Comparison of ENCODE assay signal across 9 mouse cellular contexts in genomic region chr4:107019027-107019426, GRCm38 (mm10). TPM values are rescaled to one million over a fixed set of nuclear protein-coding genes. Genes with fewer than 3 reads are reported as not detected.
A peak's percentile ranks its signal among the peaks of the same experiment; 100 is the strongest.
DNase-seq lines count a peak whose midpoint lies in the region; ATAC-seq and TF ChIP-seq lines count a peak whose summit lies in the region.
"Had no signal": no experiment of that assay in that cellular context is flagged by ENCODE, and none has a peak within 500 bp of the region (broad histone marks: within the 10 kb centered on the region; RNA-seq: fewer than 3 reads in every experiment).

No protein-coding gene starts in this region.

- no peaks in the 10 kb centered on the region for H3K27me3 ChIP-seq in midbrain, embryonic 15.5 days (replicated peaks)
- H3K27me3 ChIP-seq in liver, postnatal 0 days (ENCODE audit: insufficient read depth, low read length): no peaks in the 10 kb centered on the region
- H3K27me3 ChIP-seq: CH12.LX had no signal

- H3K9ac ChIP-seq in midbrain, embryonic 15.5 days: 0 out of 2 replicates have a peak overlapping the region, but pooled peaks have one; percentile 12
- no peak overlapping the region for H3K9ac ChIP-seq in liver, postnatal 0 days (replicated peaks)

- no peak overlapping the region for H3K4me2 ChIP-seq in midbrain, embryonic 15.5 days
- H3K4me2 ChIP-seq in liver, postnatal 0 days (ENCODE audit: low read depth, low read length): no peak overlapping the region

- intact Hi-C loops in gastrocnemius, adult 2 months (cut with DNase I): loop anchor here (5.0 kb wide), 1 partner anchor 33 kb away; no protein-coding TSS in a partner anchor
- intact Hi-C loops in gastrocnemius, postnatal 14 days (cut with DNase I; ENCODE audit: low total_unique reads): no loop called here

- ATAC-seq in midbrain, embryonic 15.5 days (replicated peaks): no peak
- ATAC-seq in liver, postnatal 0 days: no peak

- WGBS in midbrain, embryonic 15.5 days: 22% methylated on average over 7 of the region's 7 CpGs
- 67% methylated on average over 7 of the region's 7 CpGs for WGBS in liver, postnatal 0 days (ENCODE audit: insufficient replicate concordance)

- peak overlapping the region; percentile 71 for H3K27ac ChIP-seq in gastrocnemius, adult 2 months
- peak overlapping the region; percentile 82 for H3K27ac ChIP-seq in layer of hippocampus, adult 2 months
- peak overlapping the region; percentile 65 for H3K27ac ChIP-seq in midbrain, embryonic 15.5 days
- H3K27ac ChIP-seq in liver, postnatal 0 days (ENCODE audit: low read depth): no peak overlapping the region

- DNase-seq in gastrocnemius, adult 2 months: peak; percentile 73
- DNase-seq in gastrocnemius, postnatal 25 days: no peak
- DNase-seq in adrenal gland, postnatal 25 days: peak; percentile 53
- DNase-seq in gastrocnemius, postnatal 14 days: peak; percentile 56
- peak; percentile 49 to 66 for DNase-seq in layer of hippocampus, adult 2 months (ENCODE audit: low spot score in 2 of 2)
- DNase-seq in spleen, postnatal 36 days (ENCODE audit: low spot score in 2 of 2): no peak
- DNase-seq in liver, postnatal 0 days: no peak

- H3K9me3 ChIP-seq in midbrain, embryonic 15.5 days: no peaks in the 10 kb centered on the region
- H3K9me3 ChIP-seq in liver, postnatal 0 days (ENCODE audit: low read length): no peaks in the 10 kb centered on the region

- no peak for TF ChIP-seq EP300 in liver, postnatal 0 days (IDR thresholded peaks at IDR 0.05; ENCODE audit: low read depth)

- H3K4me3 ChIP-seq in gastrocnemius, adult 2 months: no peak overlapping the region
- no peak overlapping the region for H3K4me3 ChIP-seq in layer of hippocampus, adult 2 months
- H3K4me3 ChIP-seq in midbrain, embryonic 15.5 days: no peak overlapping the region
- no peak overlapping the region for H3K4me3 ChIP-seq in liver, postnatal 0 days (ENCODE audit: low read depth, low read length)

- peaks cover 95% of the 10 kb centered on the region for H3K4me1 ChIP-seq in midbrain, embryonic 15.5 days
- peaks cover 16% of the 10 kb centered on the region; the same call in 1 of the 2 replicates for H3K4me1 ChIP-seq in liver, postnatal 0 days (ENCODE audit: insufficient read depth)

- TF ChIP-seq CTCF in gastrocnemius, adult 2 months (IDR thresholded peaks at IDR 0.05): no peak
- TF ChIP-seq CTCF in layer of hippocampus, adult 2 months (conservative IDR thresholded peaks at IDR 0.05): no peak
- no peak for TF ChIP-seq CTCF in liver, postnatal 0 days (IDR thresholded peaks at IDR 0.05; ENCODE audit: low read depth)

- no peaks in the 10 kb centered on the region for H3K36me3 ChIP-seq in midbrain, embryonic 15.5 days (replicated peaks)
- no peaks in the 10 kb centered on the region for H3K36me3 ChIP-seq in liver, postnatal 0 days (replicated peaks; ENCODE audit: insufficient read depth, low read length)

RNA-seq across cellular contexts. Expression of gene Mrpl37, which starts 47.6 kb away (rescaled TPM):
- total RNA-seq in gastrocnemius, adult 2 months (2021): 10 to 100 TPM; 80.8 to 97.5 TPM
- 10 to 100 TPM; 82.0 to 95.5 TPM for total RNA-seq in gastrocnemius, postnatal 25 days (2021)
- 92.2 and 107 TPM in 2 replicates for total RNA-seq in adrenal gland, postnatal 25 days (2021)
- total RNA-seq in gastrocnemius, postnatal 14 days (2021): 10 to 100 TPM; 75.8 to 84.3 TPM
- 10 to 100 TPM; 59.4 to 59.9 TPM for total RNA-seq in layer of hippocampus, adult 2 months (2021)
- 77.7 and 82.3 TPM in 2 replicates for polyA plus RNA-seq in midbrain, embryonic 15.5 days (2015; fragmentation: Nextera tagmentation; extraction: Ambion mirVana)
- 36.2 and 38.6 TPM in 2 replicates for polyA plus RNA-seq in liver, postnatal 0 days (2015; fragmentation: Nextera tagmentation; extraction: Ambion mirVana)

RNA-seq across cellular contexts. Expression of gene Cyb5rl, which starts 47.8 kb away (rescaled TPM):
- total RNA-seq in gastrocnemius, adult 2 months (2021): 10 to 100 TPM; 16.3 to 20.1 TPM
- 10 to 100 TPM; 16.8 to 18.0 TPM for total RNA-seq in gastrocnemius, postnatal 25 days (2021)
- total RNA-seq in adrenal gland, postnatal 25 days (2021): 18.7 and 29.8 TPM in 2 replicates
- 10 to 100 TPM; 16.2 to 17.1 TPM for total RNA-seq in gastrocnemius, postnatal 14 days (2021)
- total RNA-seq in layer of hippocampus, adult 2 months (2021): 1 to 10 TPM; 3.9 to 9.6 TPM
- polyA plus RNA-seq in midbrain, embryonic 15.5 days (2015; fragmentation: Nextera tagmentation; extraction: Ambion mirVana): 3.7 and 4.7 TPM in 2 replicates
- 2.8 and 3.1 TPM in 2 replicates for polyA plus RNA-seq in liver, postnatal 0 days (2015; fragmentation: Nextera tagmentation; extraction: Ambion mirVana)

Comparison
In these comparisons a context has a peak if more than half of its experiments do, and no peak if none do; other contexts are left out.
1. DNase-seq: peak in gastrocnemius, adult 2 months (single experiment), adrenal gland, postnatal 25 days (single experiment), gastrocnemius, postnatal 14 days (single experiment) and layer of hippocampus, adult 2 months (2 of 2); none in gastrocnemius, postnatal 25 days (single experiment), spleen, postnatal 36 days (0 of 2) and liver, postnatal 0 days (single experiment).